Mouse (Mus musculus) limb, embryonic 12.5 days (tissue): ENCODE measurements around the gene Smug1. TPM values are rescaled to one million over a fixed set of nuclear protein-coding genes. Genes with fewer than 3 reads are reported as not detected.

Source experiments
- ATAC-seq: fragments of 200-750 bp; cut with Nextera tagmentation; 2 replicates; pipeline ENCODE4 v1.8.0; 2017; ENCODE audit warnings: low read depth, moderate TSS enrichment; ENCODE audit not compliant: insufficient number of reproducible peaks, insufficient read depth, low FRiP score, low TSS enrichment
- H3K27ac ChIP-seq: fragments of 300-500 bp; sonication (generic); 2 replicates; pipeline ENCODE4 v1.5.1; 2016; ENCODE audit warnings: mild to moderate bottlenecking, moderate library complexity
- H3K27me3 ChIP-seq: fragments of 300-500 bp; sonication (generic); 2 replicates; pipeline ENCODE4 v1.6.1; 2016; ENCODE audit warnings: mild to moderate bottlenecking, moderate library complexity
- H3K36me3 ChIP-seq: fragments of 300-500 bp; sonication (generic); 2 replicates; pipeline ENCODE4 v1.6.1; 2016; ENCODE audit warnings: mild to moderate bottlenecking, moderate library complexity
- H3K4me1 ChIP-seq: fragments of 300-500 bp; sonication (generic); replicated peaks from 2 replicates; pipeline ENCODE4 v1.6.1; 2016
- H3K4me2 ChIP-seq: fragments of 300-500 bp; sonication (generic); 2 replicates; pipeline ENCODE4 v1.6.1; 2016; ENCODE audit warnings: mild to moderate bottlenecking, moderate library complexity
- H3K4me3 ChIP-seq: fragments of 300-500 bp; sonication (generic); replicated peaks from 2 replicates; pipeline ENCODE4 v1.5.1; 2016; ENCODE audit warnings: mild to moderate bottlenecking
- H3K9ac ChIP-seq: fragments of 300-500 bp; sonication (generic); replicated peaks from 2 replicates; pipeline ENCODE4 v1.6.1; 2016; ENCODE audit warnings: mild to moderate bottlenecking, moderate library complexity
- H3K9me3 ChIP-seq: fragments of 300-500 bp; sonication (generic); 2 replicates; pipeline ENCODE4 v1.6.1; 2016; ENCODE audit warnings: mild to moderate bottlenecking, moderate library complexity
- WGBS: fragments of 180-500 bp; shearing (Covaris S2); methylation state at CpG from one replicate; pipeline ENCODE4 v1.1.7; 2016; 5-methylcytosine and 5-hydroxymethylcytosine counted together
- polyA plus RNA-seq: library from polyadenylated mRNA; unstranded; fragments of >200 nt; fragmentation: Nextera tagmentation; extraction: Ambion mirVana; gene quantifications from 2 replicates; pipeline ENCODE4 v1.2.1, GENCODE M21; 2016

The Smug1 gene
- polyA plus RNA-seq, 1 experiment from 2014 or later: 14.6 TPM

DNA sequence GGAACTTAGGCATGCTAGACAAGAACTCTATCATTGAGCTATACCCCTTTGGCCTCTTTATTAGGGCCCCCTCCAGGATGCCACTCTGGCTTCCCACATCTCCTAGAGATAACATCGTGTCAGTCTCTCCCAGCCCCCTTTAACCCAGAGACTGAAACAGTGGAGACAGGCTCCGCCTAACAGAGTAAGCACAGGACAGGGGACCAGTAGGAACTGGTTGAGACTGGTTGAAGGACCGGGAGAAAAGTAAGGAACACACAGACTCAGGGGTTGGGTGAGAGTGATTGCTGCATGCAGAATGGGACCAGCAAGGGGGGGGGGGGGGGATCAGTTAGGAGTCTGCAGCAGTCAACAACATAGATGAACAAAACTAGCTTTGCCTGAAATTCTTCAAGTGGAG is 22.7 kb downstream of the Smug1 start:
- ATAC-seq: no peak
- peaks cover 9% of the 10 kb centered on the region for H3K4me1 ChIP-seq
- peaks cover 89% of the 10 kb centered on the region for H3K27me3 ChIP-seq

DNA sequence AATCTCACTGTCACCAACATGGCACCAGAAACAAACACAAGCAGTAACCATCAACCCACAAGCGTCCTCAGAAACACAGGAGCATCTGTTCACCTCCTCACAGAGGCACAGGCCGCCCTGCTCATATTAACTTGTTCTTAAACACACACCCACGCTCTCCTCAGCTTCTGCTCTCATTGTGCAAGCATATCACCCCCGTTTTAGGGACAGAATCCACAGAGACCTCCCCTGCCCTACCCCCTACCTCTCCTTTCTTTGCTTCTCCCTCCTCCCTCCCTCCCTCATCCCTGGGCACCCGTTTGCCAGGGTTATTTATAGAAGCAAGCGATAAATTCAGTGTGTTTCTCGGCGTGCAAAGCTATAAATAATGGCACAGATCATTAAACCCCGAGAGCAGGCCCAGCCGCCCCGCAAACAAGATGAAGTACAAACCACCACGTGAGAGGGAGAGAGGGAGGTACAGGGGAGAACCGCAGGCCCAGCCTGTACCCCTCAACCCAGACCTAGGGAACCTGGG is 31.4 kb downstream of the Smug1 start:
- peaks cover 28% of the 10 kb centered on the region for H3K4me1 ChIP-seq
- H3K4me2 ChIP-seq: peak overlapping the region; percentile 31
- no peaks in the 10 kb centered on the region for H3K9me3 ChIP-seq
- 0 out of 2 replicates have a peak overlapping the region, but pooled peaks have one; percentile 4 for H3K9ac ChIP-seq
- peaks cover 87% of the 10 kb centered on the region for H3K27me3 ChIP-seq
- no peak overlapping the region for H3K4me3 ChIP-seq
- ATAC-seq: 0 out of 2 replicates have a peak, but pooled peaks have one; percentile 49
- no peaks in the 10 kb centered on the region for H3K36me3 ChIP-seq
- WGBS: 9% methylated on average over 13 of the region's 13 CpGs
- peak overlapping the region; percentile 24; the same call in 1 of the 2 replicates for H3K27ac ChIP-seq

More for the DNA sequence above, 22.7 kb downstream of the Smug1 start:
- 38% methylated on average over 3 of the region's 3 CpGs for WGBS
- H3K9ac ChIP-seq: no peak overlapping the region
- H3K36me3 ChIP-seq: no peaks in the 10 kb centered on the region
- no peak overlapping the region for H3K4me2 ChIP-seq
- H3K4me3 ChIP-seq: no peak overlapping the region
- no peaks in the 10 kb centered on the region for H3K9me3 ChIP-seq
- no peak overlapping the region for H3K27ac ChIP-seq

DNA sequence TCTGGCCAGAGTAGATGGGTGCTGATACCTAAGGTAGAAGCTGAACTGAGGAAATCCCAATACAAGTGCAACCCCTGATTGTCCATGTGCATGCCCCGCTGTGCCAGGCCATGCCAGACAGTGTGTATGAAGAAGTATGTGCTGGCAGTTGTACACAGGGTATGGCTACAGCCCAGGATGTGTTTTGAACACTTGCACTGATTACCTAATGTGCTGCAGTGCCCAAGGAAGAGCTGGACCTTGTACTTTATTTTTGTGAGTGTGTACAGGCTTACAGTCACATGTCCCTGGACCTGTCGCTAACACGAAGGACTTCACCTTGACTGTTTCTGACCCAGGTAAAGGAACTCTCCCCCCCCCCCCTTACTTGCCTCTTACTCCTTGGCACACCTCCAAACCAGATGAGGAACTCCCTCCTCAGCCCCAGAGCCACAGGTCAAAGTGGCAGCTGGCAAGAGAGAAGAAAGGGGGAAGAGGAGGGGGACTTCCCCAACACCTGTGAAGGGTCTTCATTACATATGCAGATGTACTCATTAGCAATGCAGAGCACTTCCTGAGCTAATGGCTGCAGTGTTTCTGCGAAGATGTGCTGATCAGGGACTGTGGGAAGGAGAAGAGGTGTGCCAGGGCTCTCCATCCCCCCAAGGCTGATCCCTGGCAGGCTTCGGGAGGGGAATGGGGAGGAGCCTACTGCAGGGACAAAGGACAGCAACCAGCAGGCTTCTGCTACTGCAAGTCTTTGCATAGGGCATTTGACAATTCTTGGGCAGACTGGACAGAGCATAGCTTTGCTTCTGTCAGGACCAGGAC is 32.4 kb downstream of the Smug1 start:
- Histone ChIP-seq H3K27me3 (peaks cover 85% of the 10 kb centered on the region), H3K27ac (no peak overlapping the region), H3K36me3 (no peaks in the 10 kb centered on the region), H3K4me3 (no peak overlapping the region), H3K4me1 (peaks cover 29% of the 10 kb centered on the region), H3K9ac (no peak overlapping the region), H3K4me2 (no peak overlapping the region), H3K9me3 (no peaks in the 10 kb centered on the region)
- no peak; the same call in 1 of the 2 replicates for ATAC-seq
- WGBS: 30% methylated on average over 5 of the region's 5 CpGs

DNA sequence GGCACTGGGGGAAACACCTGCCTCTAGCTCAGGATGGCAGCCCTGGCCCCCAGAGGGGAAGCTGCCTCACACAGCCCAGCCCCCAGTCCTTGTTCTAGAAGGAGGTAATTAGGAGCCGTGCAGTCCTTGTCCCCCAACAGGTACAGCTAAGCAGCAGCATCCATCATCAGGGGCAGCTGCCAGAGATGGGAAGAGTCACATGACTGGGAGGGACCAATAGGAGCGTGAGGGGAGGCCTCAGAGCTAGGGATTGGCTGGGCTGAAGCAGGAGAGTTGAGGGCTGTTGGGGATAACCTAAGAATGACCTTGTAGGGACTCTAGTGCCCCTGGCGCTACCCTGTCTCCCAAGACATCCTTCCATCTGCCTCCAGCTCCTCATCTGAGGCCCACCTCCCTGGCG is 33.1 kb downstream of the Smug1 start:
- 8% methylated on average over 4 of the region's 4 CpGs for WGBS
- Histone ChIP-seq H3K27me3 (peaks cover 80% of the 10 kb centered on the region), H3K9ac (no peak overlapping the region), H3K27ac (no peak overlapping the region), H3K9me3 (no peaks in the 10 kb centered on the region), H3K4me1 (peaks cover 36% of the 10 kb centered on the region), H3K4me2 (no peak overlapping the region), H3K4me3 (no peak overlapping the region), H3K36me3 (no peaks in the 10 kb centered on the region)
- ATAC-seq: no peak; the same call in 1 of the 2 replicates

GRCm38 (mm10) chr15:103130729-103131128 is 36.2 kb downstream of the Smug1 start:
- Histone ChIP-seq H3K27ac (no peak overlapping the region), H3K27me3 (peaks cover 60% of the 10 kb centered on the region), H3K4me1 (peaks cover 46% of the 10 kb centered on the region), H3K4me2 (no peak overlapping the region), H3K9me3 (no peaks in the 10 kb centered on the region), H3K9ac (no peak overlapping the region), H3K4me3 (no peak overlapping the region), H3K36me3 (no peaks in the 10 kb centered on the region)
- WGBS: 78% methylated on average over 1 of the region's 1 CpGs
- no peak for ATAC-seq

GRCm38 (mm10) chr15:103129289-103129688 is 37.6 kb downstream of the Smug1 start:
- 30% methylated on average over 6 of the region's 6 CpGs for WGBS
- Histone ChIP-seq H3K4me3 (no peak overlapping the region), H3K4me1 (peaks cover 32% of the 10 kb centered on the region), H3K36me3 (no peaks in the 10 kb centered on the region), H3K27me3 (peaks cover 65% of the 10 kb centered on the region), H3K9ac (no peak overlapping the region), H3K27ac (0 out of 2 replicates have a peak overlapping the region, but pooled peaks have one; percentile 18), H3K9me3 (no peaks in the 10 kb centered on the region), H3K4me2 (no peak overlapping the region)
- ATAC-seq: no peak

GRCm38 (mm10) chr15:103128056-103128833 is 38.6 kb downstream of the Smug1 start:
- ATAC-seq: no peak; the same call in 1 of the 2 replicates
- 0 out of 2 replicates have a peak overlapping the region, but pooled peaks have one; percentile 18 for H3K27ac ChIP-seq
- H3K27me3 ChIP-seq: peaks cover 66% of the 10 kb centered on the region
- H3K9ac ChIP-seq: no peak overlapping the region
- H3K4me1 ChIP-seq: peaks cover 31% of the 10 kb centered on the region
- H3K36me3 ChIP-seq: no peaks in the 10 kb centered on the region
- H3K4me3 ChIP-seq: no peak overlapping the region
- no peaks in the 10 kb centered on the region for H3K9me3 ChIP-seq
- H3K4me2 ChIP-seq: no peak overlapping the region
- WGBS: 14% methylated on average over 1 of the region's 1 CpGs

GRCm38 (mm10) chr15:103125982-103126381 is 40.9 kb downstream of the Smug1 start:
- Histone ChIP-seq H3K9ac (no peak overlapping the region), H3K9me3 (no peaks in the 10 kb centered on the region), H3K4me1 (peaks cover 49% of the 10 kb centered on the region), H3K4me3 (no peak overlapping the region), H3K27ac (no peak overlapping the region), H3K27me3 (peaks cover 66% of the 10 kb centered on the region), H3K36me3 (no peaks in the 10 kb centered on the region), H3K4me2 (no peak overlapping the region)
- WGBS: 62% methylated on average over 5 of the region's 5 CpGs
- ATAC-seq: no peak

GRCm38 (mm10) chr15:103124254-103124653 is 42.6 kb downstream of the Smug1 start:
- Histone ChIP-seq H3K27me3 (peaks cover 75% of the 10 kb centered on the region), H3K4me3 (no peak overlapping the region), H3K4me2 (no peak overlapping the region), H3K9me3 (no peaks in the 10 kb centered on the region), H3K36me3 (no peaks in the 10 kb centered on the region), H3K27ac (no peak overlapping the region), H3K4me1 (peaks cover 58% of the 10 kb centered on the region), H3K9ac (no peak overlapping the region)
- WGBS: 82% methylated on average over 1 of the region's 1 CpGs
- ATAC-seq: no peak

DNA sequence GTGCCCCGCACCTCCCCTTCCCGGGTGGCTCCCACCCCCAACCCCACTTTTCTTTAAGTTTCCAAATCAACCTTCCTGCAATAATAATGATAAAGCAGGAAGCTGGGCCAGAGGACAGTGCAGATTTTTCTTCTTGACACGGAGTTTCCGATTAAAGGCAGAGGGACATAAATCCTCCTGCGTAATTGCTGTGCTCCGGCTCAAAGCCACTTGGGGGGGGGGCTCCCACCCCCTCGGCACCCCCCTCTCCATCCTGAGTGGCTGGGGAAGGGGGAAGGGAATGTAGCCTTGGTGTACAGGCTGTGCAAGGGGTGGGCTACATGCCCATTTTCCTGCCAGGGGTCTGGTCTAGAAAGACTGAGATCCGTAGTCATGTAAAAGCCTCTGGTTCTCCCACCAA is 43.5 kb downstream of the Smug1 start:
- Histone ChIP-seq H3K27ac (no peak overlapping the region), H3K9ac (no peak overlapping the region), H3K4me3 (no peak overlapping the region), H3K9me3 (no peaks in the 10 kb centered on the region), H3K27me3 (peaks cover 79% of the 10 kb centered on the region), H3K4me2 (no peak overlapping the region), H3K4me1 (peaks cover 48% of the 10 kb centered on the region), H3K36me3 (no peaks in the 10 kb centered on the region)
- ATAC-seq: no peak
- WGBS: 18% methylated on average over 8 of the region's 8 CpGs

GRCm38 (mm10) chr15:103122372-103122771 is 44.5 kb downstream of the Smug1 start:
- Histone ChIP-seq H3K4me2 (no peak overlapping the region), H3K9ac (no peak overlapping the region), H3K27me3 (peaks cover 89% of the 10 kb centered on the region), H3K27ac (no peak overlapping the region; the same call in 1 of the 2 replicates), H3K4me3 (no peak overlapping the region), H3K36me3 (no peaks in the 10 kb centered on the region), H3K4me1 (peaks cover 39% of the 10 kb centered on the region), H3K9me3 (no peaks in the 10 kb centered on the region)
- ATAC-seq: no peak
- 42% methylated on average over 2 of the region's 2 CpGs for WGBS
